Mouse (Mus musculus) activated CD4-positive, CD25-positive, alpha-beta regulatory T cell, adult 4 months (primary cell): ENCODE data around the gene Rpl36-ps4. TPM values are rescaled to one million over a fixed set of nuclear protein-coding genes. Genes with fewer than 3 reads are reported as not detected.

Experiments used
- ATAC-seq: one replicate; pipeline ENCODE4 v1.8.0; 2017
- polyA plus RNA-seq, 2 experiments: library from polyadenylated mRNA; unstranded; fragments of 100-300 nt; shearing (Covaris generic); gene quantifications; one replicate each; pipeline ENCODE4 v1.2.1; 2017

The Rpl36-ps4 gene
- polyA plus RNA-seq: not detected

GRCm38 (mm10) chr17:87920677-87921076, at the start of gene Rpl36-ps4:
Rpl36-ps4 (plus strand) TSS chr17:87920977.
- ATAC-seq: no peak

GRCm38 (mm10) chr17:87871461-87872126, 49.2 kb upstream of the Rpl36-ps4 start:
- ATAC-seq: no peak

GRCm38 (mm10) chr17:87872286-87872685, 48.5 kb upstream of the Rpl36-ps4 start:
- ATAC-seq: no peak

- ATAC-seq: no peak
These were observed 47.3 kb upstream of the Rpl36-ps4 start for GRCm38 (mm10) chr17:87873456-87873855.

GRCm38 (mm10) chr17:87873943-87874342, 46.8 kb upstream of the Rpl36-ps4 start:
- no peak for ATAC-seq

- no peak for ATAC-seq
These were observed 45.3 kb upstream of the Rpl36-ps4 start for GRCm38 (mm10) chr17:87875346-87875920.

- ATAC-seq: no peak
These were observed 44.3 kb upstream of the Rpl36-ps4 start for GRCm38 (mm10) chr17:87876295-87877000.

- ATAC-seq: no peak
These were observed 43.3 kb upstream of the Rpl36-ps4 start for GRCm38 (mm10) chr17:87877207-87878073.

- no peak for ATAC-seq
These were observed 42.0 kb upstream of the Rpl36-ps4 start for GRCm38 (mm10) chr17:87878556-87879483.

GRCm38 (mm10) chr17:87879484-87880225, 41.1 kb upstream of the Rpl36-ps4 start:
- ATAC-seq: no peak

GRCm38 (mm10) chr17:87882594-87882993, 38.2 kb upstream of the Rpl36-ps4 start:
- ATAC-seq: no peak

GRCm38 (mm10) chr17:87897175-87897574, 23.6 kb upstream of the Rpl36-ps4 start:
- no peak for ATAC-seq

- ATAC-seq: no peak
These were observed 20.1 kb upstream of the Rpl36-ps4 start for GRCm38 (mm10) chr17:87900677-87901076.

GRCm38 (mm10) chr17:87901163-87901562, 19.6 kb upstream of the Rpl36-ps4 start:
- ATAC-seq: no peak

GRCm38 (mm10) chr17:87903213-87903612, 17.6 kb upstream of the Rpl36-ps4 start:
- ATAC-seq: no peak

GRCm38 (mm10) chr17:87903725-87904124, 17.1 kb upstream of the Rpl36-ps4 start:
- ATAC-seq: no peak

- no peak for ATAC-seq
These were observed 5.4 kb upstream of the Rpl36-ps4 start for GRCm38 (mm10) chr17:87915386-87915785.

GRCm38 (mm10) chr17:87918121-87918520, 2.7 kb upstream of the Rpl36-ps4 start:
- ATAC-seq: no peak

- ATAC-seq: no peak
These were observed 13.5 kb downstream of the Rpl36-ps4 start for GRCm38 (mm10) chr17:87934326-87934725.

GRCm38 (mm10) chr17:87934736-87935135, 14.0 kb downstream of the Rpl36-ps4 start:
- ATAC-seq: no peak

- no peak for ATAC-seq
These were observed 15.4 kb downstream of the Rpl36-ps4 start for GRCm38 (mm10) chr17:87936156-87936555.
